Mouse (Mus musculus): ENCODE measurements around the gene Slc30a1. TPM values are rescaled to one million over a fixed set of nuclear protein-coding genes. Genes with fewer than 3 reads are reported as not detected.

Slc30a1 gene
- polyA plus RNA-seq, 1 experiment from 2014 or later, result 5.5 TPM

DNA sequence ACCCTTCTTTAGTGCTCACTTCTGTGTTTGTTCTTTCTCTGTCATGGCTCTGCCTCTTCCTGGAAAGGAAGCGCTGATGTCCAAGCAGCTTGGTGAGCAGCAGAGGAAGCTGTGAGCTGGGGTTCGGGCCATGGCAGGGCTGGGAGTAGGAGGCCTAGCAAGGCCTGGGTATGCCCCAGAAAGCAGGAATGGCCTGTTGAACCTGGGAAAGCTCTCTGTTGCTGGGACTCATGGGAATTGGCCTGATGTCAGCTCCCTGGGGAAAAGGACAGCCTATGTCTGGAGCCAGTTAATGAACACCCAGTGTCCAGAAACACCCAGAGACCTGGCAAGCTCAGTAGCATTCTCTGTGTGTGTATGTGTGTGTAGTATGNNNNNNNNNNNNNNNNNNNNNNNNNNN is 50.3 kb downstream of the Slc30a1 start:
- Histone ChIP-seq H3K4me1 (replicated peaks; ENCODE audit: control insufficient read depth, insufficient read depth) (no peaks in the 10 kb centered on the region), H3K36me3 (ENCODE audit: control insufficient read depth, insufficient read depth, low read length) (no peaks in the 10 kb centered on the region), H3K27ac (replicated peaks) (peak overlapping the region; percentile 61; the same call in 1 of the 2 replicates), H3K27me3 (ENCODE audit: control insufficient read depth, insufficient read depth, low read length) (no peaks in the 10 kb centered on the region), H3K9ac (ENCODE audit: low read length) (no peak overlapping the region), H3K4me2 (replicated peaks; ENCODE audit: low read depth) (no peak overlapping the region), H3K4me3 (ENCODE audit: low read depth, low read length) (no peak overlapping the region), H3K9me3 (ENCODE audit: control insufficient read depth, low read length) (no peaks in the 10 kb centered on the region)
- DNase-seq (ENCODE audit: low spot score) (no peak), ATAC-seq (ENCODE audit: low FRiP score, low TSS enrichment) (no peak)
- WGBS, result 80% methylated on average over 2 of the region's 2 CpGs
- TF ChIP-seq CTCF (IDR thresholded peaks at IDR 0.05; ENCODE audit: low read depth), result no peak

DNA sequence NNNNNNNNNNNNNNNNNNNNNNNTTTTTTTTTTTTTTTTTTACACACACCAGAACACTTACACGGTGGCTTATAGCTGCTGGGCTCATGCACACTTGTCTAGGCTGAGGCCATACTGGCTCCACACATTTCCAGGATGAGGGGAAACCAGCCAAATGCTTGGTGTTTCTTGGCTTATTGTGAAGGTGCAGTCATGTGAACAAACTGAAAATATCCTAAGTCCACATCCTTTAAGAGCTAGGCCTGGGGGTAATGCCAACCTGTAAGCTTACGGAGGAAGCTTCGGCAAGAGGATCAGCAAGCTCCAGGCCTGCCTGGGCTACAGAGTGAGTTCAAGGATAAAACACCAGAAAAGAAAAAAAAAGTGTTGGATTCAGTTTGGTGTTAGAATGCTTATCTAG is 50.8 kb downstream of the Slc30a1 start:
- Histone ChIP-seq H3K27ac (replicated peaks) (no peak overlapping the region), H3K27me3 (ENCODE audit: control insufficient read depth, insufficient read depth, low read length) (no peaks in the 10 kb centered on the region), H3K4me1 (replicated peaks; ENCODE audit: control insufficient read depth, insufficient read depth) (no peaks in the 10 kb centered on the region), H3K4me2 (replicated peaks; ENCODE audit: low read depth) (no peak overlapping the region), H3K4me3 (ENCODE audit: low read depth, low read length) (no peak overlapping the region), H3K9ac (ENCODE audit: low read length) (no peak overlapping the region), H3K36me3 (ENCODE audit: control insufficient read depth, insufficient read depth, low read length) (no peaks in the 10 kb centered on the region), H3K9me3 (ENCODE audit: control insufficient read depth, low read length) (no peaks in the 10 kb centered on the region)
- DNase-seq (ENCODE audit: low spot score), result no peak
- ATAC-seq (ENCODE audit: low FRiP score, low TSS enrichment), result no peak
- 69% methylated on average over 3 of the region's 3 CpGs for WGBS
- no peak for TF ChIP-seq EP300 (optimal IDR thresholded peaks at IDR 0.05)
- no peak for TF ChIP-seq CTCF (IDR thresholded peaks at IDR 0.05; ENCODE audit: low read depth)

DNA sequence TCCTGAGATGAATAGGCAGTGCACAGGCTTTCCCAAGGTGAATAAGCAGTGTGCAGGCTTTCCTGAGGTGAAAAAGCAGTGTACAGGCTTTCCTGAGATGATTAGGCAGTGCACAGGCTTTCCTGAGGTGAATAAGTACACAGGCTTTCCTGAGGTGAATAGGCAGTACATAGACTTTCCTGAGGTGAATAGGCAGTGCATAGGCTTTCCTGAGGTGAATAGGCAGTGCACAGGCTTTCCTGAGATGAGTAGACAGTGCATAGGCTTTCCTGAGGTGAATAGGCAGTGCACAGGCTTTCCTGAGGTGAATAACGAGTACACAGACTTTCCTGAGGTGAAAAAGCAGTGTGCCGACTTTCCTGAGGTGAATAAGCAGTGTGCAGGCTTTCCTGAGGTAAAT is 54.4 kb downstream of the Slc30a1 start:
- Histone ChIP-seq H3K9ac (ENCODE audit: low read length) (no peak overlapping the region), H3K9me3 (ENCODE audit: control insufficient read depth, low read length) (no peaks in the 10 kb centered on the region), H3K36me3 (ENCODE audit: control insufficient read depth, insufficient read depth, low read length) (no peaks in the 10 kb centered on the region), H3K4me1 (replicated peaks; ENCODE audit: control insufficient read depth, insufficient read depth) (no peaks in the 10 kb centered on the region), H3K4me3 (ENCODE audit: low read depth, low read length) (no peak overlapping the region), H3K27me3 (ENCODE audit: control insufficient read depth, insufficient read depth, low read length) (no peaks in the 10 kb centered on the region), H3K4me2 (replicated peaks; ENCODE audit: low read depth) (no peak overlapping the region), H3K27ac (replicated peaks) (no peak overlapping the region)
- 37% methylated on average over 2 of the region's 2 CpGs for WGBS
- TF ChIP-seq CTCF (IDR thresholded peaks at IDR 0.05; ENCODE audit: low read depth) (no peak), EP300 (optimal IDR thresholded peaks at IDR 0.05) (no peak)
- DNase-seq (ENCODE audit: low spot score) (no peak), ATAC-seq (ENCODE audit: low FRiP score, low TSS enrichment) (no peak)

Other genes with a start within 250 kb of the Slc30a1 start
- 28.9 and 32.3 TPM in 2 replicates for gene Lpgat1, start 188.9 kb upstream of the Slc30a1 start, polyA plus RNA-seq (2015; fragmentation: Nextera tagmentation; extraction: Ambion mirVana)
- 7.9 and 10.6 TPM in 2 replicates for gene Nek2, start 85.3 kb upstream of the Slc30a1 start, polyA plus RNA-seq (2015; fragmentation: Nextera tagmentation; extraction: Ambion mirVana)
- gene Rd3, start 70.6 kb downstream of the Slc30a1 start, polyA plus RNA-seq (2015; fragmentation: Nextera tagmentation; extraction: Ambion mirVana), result 0.12 and 0.18 TPM in 2 replicates
- gene Traf5, start 185.8 kb downstream of the Slc30a1 start, polyA plus RNA-seq (2015; fragmentation: Nextera tagmentation; extraction: Ambion mirVana), result 16.6 and 17.7 TPM in 2 replicates
- 16.5 and 16.9 TPM in 2 replicates for gene Rcor3, start 231.3 kb downstream of the Slc30a1 start, polyA plus RNA-seq (2015; fragmentation: Nextera tagmentation; extraction: Ambion mirVana)